Mouse (Mus musculus) hematopoietic stem cell, adult 5-6 weeks (primary cell): Measurements from ENCODE around the gene Lnpk. TPM values are rescaled to one million over a fixed set of nuclear protein-coding genes. Genes with fewer than 3 reads are reported as not detected.

ENCODE experiments used
- ATAC-seq, 2 experiments: fragments of 125-278 bp in 1 of 2; replicated peaks in 1 of 2; 2 replicates each; pipeline ENCODE4 v1.8.0; 2016 to 2017; ENCODE audit warnings: inconsistent platforms in 2 of 2, mild to moderate bottlenecking in 2 of 2, moderate number of reproducible peaks in 2 of 2, low read depth in 1 of 2, moderate TSS enrichment in 1 of 2; ENCODE audit not compliant: low FRiP score in 2 of 2, poor library complexity in 2 of 2, severe bottlenecking in 2 of 2, insufficient read depth in 1 of 2, low TSS enrichment in 1 of 2
- total RNA-seq: library from RNA; stranded (forward); fragments of 172-1452, 232-1000 nt; gene quantifications from 2 replicates; pipeline ENCODE4 v1.2.3, GENCODE M21; 2017

Gene Lnpk
- total RNA-seq, 1 experiment from 2014 or later: 41.1 TPM

DNA sequence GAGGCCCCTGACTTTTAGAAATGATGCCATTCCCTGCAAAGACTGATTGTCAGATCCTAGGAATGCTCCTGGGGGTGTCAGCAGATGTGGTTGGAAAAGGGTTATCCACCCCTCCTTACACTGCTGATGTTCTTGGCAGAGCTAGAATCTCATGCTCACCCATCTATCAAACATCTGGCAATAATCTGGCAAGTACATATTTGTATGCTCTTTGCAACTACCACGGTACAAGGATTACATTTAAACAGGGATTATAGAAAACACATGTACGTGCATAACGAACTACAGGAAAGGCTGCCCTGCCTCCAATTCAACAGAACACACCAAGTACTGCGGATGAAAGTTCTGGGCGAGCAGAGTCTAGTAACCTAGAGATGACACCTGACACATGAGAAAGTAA lies 70.9 kb downstream of the Lnpk start:
- ATAC-seq: no peak

- no peak for ATAC-seq
Measured at GRCm38 (mm10) chr2:74506439-74506838, 72.8 kb downstream of the Lnpk start.

GRCm38 (mm10) chr2:74500307-74500706 lies 78.9 kb downstream of the Lnpk start:
- ATAC-seq: no peak

DNA sequence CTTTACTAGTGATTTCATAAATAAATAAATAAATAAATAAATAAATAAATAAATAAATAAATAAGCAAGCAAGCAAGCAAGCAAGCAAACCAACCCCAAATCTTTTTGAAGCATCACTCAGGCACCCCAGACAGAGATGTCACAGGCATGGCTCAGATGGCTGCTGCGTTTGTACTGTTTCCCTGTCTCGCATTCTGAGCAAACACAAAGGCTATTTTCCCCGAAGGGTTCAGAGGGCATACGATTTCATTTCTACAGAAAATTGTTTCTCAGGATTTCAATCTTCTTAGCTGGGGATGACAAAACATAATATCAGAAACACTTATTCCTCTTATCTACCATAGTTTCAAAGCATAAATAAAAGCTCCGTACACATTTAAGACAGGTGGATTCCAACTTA lies 81.4 kb downstream of the Lnpk start:
- no peak for ATAC-seq

- ATAC-seq: no peak
Measured at GRCm38 (mm10) chr2:74491426-74491825, 87.8 kb downstream of the Lnpk start.

DNA sequence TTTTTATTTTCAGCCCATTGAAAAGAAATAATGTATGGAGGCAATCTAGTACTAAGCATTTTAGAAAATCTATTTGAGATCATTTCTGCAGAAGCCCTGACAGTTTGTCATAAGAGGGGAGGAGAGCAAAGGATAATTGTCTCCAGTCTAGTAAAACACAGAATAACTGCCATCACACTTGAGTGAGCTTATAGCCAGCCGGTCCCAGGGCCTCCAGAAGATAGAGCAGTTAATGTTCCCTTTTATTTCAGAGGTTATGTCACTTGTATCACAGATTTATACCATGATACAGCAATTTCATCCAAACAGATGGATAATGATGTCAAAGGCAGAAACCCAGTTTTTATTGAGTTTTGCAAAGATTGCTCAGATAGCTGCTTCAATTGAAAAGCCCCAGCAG lies 89.0 kb downstream of the Lnpk start:
- ATAC-seq: no peak

DNA sequence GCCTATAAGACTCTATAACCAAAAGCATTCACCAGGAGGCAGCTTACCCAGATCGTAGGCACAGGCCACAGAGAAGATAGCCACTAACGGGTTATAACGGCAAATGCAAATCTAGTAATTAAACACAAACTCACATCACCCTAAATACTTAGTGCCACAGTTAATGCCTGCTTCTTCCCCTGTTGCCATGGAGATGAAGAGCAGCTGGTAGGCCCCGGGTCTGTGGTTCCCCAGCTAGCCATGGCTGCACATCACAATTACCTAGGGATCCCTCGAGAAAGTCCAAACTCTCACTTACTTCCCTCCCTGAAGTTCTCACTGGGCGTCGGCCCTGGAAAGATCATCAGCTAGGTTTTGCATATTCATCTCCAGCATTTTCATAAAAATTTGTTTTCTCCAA lies 90.8 kb downstream of the Lnpk start:
- no peak for ATAC-seq

- ATAC-seq: no peak
Measured at GRCm38 (mm10) chr2:74482651-74483050, 96.6 kb downstream of the Lnpk start.

DNA sequence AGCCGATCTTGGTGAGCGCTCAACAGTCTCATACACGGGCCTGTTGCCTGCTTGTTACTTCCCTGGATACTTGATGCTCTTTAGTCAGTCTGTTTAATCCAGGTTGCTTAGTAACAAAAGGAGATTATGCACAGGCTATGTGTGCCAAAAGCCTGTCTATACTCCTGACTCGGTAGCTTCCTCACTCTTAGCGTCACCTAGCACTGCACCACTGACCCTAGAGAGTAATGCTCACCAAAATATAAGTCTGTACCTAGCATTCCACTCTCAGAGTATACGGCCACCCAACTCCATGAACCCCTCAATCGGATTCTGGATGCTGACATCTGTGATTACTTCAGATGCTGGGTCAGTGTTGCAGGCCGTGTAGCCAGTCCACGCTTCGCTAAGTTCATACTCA lies 97.1 kb downstream of the Lnpk start:
- no peak for ATAC-seq

Other genes starting within 250 kb of the Lnpk start
- gene Evx2, start 80.1 kb upstream of the Lnpk start, total RNA-seq: not detected in 2 replicates
- not detected in 2 replicates for gene Hoxd13, start 88.9 kb upstream of the Lnpk start, total RNA-seq
- not detected in 2 replicates for gene Hoxd12, start 95.6 kb upstream of the Lnpk start, total RNA-seq
- gene Hoxd11, start 100.1 kb upstream of the Lnpk start, total RNA-seq: not detected in 2 replicates
- not detected in 2 replicates for gene Hoxd10, start 112.5 kb upstream of the Lnpk start, total RNA-seq
- gene Hoxd9, start 118.3 kb upstream of the Lnpk start, total RNA-seq: not detected in 2 replicates
- gene Hoxd8, start 125.2 kb upstream of the Lnpk start, total RNA-seq: not detected in 2 replicates
- not detected in 2 replicates for gene Hoxd3, start 132.5 kb upstream of the Lnpk start, total RNA-seq
- not detected in 2 replicates for gene Hoxd4, start 132.5 kb upstream of the Lnpk start, total RNA-seq
- gene Gm28230, start 147.3 kb upstream of the Lnpk start, total RNA-seq: not detected in 2 replicates
- gene Hoxd1, start 183.5 kb upstream of the Lnpk start, total RNA-seq: not detected in 2 replicates
- gene Mtx2, start 246.4 kb upstream of the Lnpk start, total RNA-seq: 30.4 and 41.9 TPM in 2 replicates